Mouse (Mus musculus): ENCODE measurements around the gene Cnnm1. TPM values are rescaled to one million over a fixed set of nuclear protein-coding genes. Genes with fewer than 3 reads are reported as not detected.

The Cnnm1 gene
- total RNA-seq (2015) (0.02 and 0.12 TPM in 2 replicates), total RNA-seq (2017) (0.14 and 0.17 TPM in 2 replicates)

DNA sequence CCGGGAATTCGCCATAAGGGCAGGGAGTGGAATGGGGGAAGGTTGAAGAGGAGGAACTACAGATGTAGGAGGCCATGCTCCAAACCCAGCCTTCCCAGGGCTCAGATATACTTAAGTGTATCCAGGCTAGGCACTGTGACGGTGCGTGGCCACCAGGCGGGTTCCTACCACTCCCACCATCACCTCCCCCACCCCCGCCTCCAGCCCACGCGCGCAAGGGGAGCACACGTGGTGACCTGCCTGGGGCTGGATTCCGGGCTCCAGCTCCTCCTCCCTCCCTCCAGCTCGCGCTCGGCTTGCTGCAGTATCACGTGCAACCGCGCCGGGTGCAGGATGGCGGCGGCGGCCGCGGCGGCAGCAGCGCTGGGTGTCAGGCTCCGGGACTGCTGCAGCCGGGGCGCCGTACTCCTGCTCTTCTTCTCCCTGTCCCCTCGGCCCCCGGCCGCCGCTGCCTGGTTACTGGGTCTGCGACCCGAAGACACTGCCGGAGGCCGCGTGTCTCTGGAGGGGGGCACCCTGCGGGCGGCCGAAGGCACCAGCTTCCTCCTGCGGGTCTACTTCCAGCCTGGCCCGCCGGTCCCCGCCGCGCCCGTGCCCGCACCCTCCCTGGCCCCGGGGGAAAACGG, at the start of gene Cnnm1:
Cnnm1 (plus strand) TSS at position 325 of the 626 bp plus-strand sequence.
- ATAC-seq (replicated peaks; ENCODE audit: poor library complexity) = peak; percentile 79

- peak; percentile 69; the same call in 1 of the 2 replicates for ATAC-seq (replicated peaks; ENCODE audit: poor library complexity)
Observed at GRCm38 (mm10) chr19:43396327-43396726, 43.9 kb upstream of the Cnnm1 start.

- ATAC-seq (replicated peaks; ENCODE audit: poor library complexity) = no peak
Observed at GRCm38 (mm10) chr19:43407181-43407580, 33.1 kb upstream of the Cnnm1 start.

DNA sequence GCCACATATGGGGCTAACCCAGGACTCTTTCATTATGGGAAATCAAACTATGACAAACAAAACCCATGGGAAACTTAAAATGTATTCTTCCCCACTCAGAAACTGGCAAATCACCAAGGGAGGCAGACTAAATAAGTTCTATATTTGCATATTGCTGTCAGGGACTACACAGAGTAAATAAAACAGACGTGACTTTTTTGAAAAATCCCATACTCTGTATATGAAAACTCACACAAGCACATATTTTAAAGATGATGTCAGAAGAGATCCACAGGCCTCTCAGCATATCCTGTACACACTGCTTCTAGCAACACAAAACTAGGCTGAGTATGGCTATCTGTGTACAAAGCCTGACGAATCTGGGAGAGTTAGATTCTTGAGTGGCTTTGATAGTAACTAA, 24.7 kb upstream of the Cnnm1 start:
- no peak for ATAC-seq (replicated peaks; ENCODE audit: poor library complexity)

DNA sequence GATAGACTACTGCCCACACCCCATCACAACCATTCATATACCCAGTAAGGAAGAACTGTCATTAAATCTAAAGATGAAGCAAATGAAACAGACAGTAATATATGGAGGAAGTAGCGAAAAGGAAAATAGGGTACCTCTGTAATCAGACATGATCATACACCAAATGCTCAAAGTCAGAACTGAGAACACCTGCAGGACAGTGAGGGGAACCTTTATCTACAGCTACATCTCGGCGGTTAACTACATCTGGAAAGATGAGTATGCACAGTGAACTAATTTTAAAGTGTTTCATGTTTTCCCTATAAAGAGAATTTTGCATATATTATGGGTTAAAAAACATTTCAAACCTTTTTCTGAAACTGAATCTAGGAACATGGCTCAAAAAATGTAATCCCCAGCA, 19.7 kb upstream of the Cnnm1 start:
- no peak for ATAC-seq (replicated peaks; ENCODE audit: poor library complexity)

- no peak for ATAC-seq (replicated peaks; ENCODE audit: poor library complexity)
Observed at GRCm38 (mm10) chr19:43424082-43424481, 16.2 kb upstream of the Cnnm1 start.

GRCm38 (mm10) chr19:43427446-43428224, 12.6 kb upstream of the Cnnm1 start:
- ATAC-seq (replicated peaks; ENCODE audit: poor library complexity) = no peak

- no peak for ATAC-seq (replicated peaks; ENCODE audit: poor library complexity)
Observed at GRCm38 (mm10) chr19:43439246-43439645, 990 bp upstream of the Cnnm1 start.

GRCm38 (mm10) chr19:43440768-43441660, 778 bp downstream of the Cnnm1 start:
- peak; percentile 17; the same call in 1 of the 2 replicates for ATAC-seq (replicated peaks; ENCODE audit: poor library complexity)

GRCm38 (mm10) chr19:43441661-43441990, 1.4 kb downstream of the Cnnm1 start:
- no peak for ATAC-seq (replicated peaks; ENCODE audit: poor library complexity)

DNA sequence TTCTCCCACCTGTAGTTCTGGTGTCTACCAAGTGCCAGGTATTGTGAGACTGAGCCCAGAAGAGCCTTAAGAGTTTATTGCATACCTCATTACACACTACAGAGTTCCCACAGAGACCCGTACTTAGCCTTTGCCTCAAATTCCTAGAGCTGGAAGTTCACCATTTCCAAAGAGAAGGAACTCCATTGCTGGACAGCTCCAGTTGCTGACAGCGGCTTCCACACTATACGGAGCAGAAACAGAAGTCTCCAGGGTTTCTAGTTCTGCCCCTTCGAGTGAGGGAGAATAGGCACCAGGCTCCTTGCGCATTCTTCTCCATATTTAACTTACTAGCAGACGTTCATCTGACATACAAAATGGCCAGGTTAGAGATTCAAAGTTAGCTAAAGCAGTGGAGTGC, 2.0 kb downstream of the Cnnm1 start:
- ATAC-seq (replicated peaks; ENCODE audit: poor library complexity) = no peak

DNA sequence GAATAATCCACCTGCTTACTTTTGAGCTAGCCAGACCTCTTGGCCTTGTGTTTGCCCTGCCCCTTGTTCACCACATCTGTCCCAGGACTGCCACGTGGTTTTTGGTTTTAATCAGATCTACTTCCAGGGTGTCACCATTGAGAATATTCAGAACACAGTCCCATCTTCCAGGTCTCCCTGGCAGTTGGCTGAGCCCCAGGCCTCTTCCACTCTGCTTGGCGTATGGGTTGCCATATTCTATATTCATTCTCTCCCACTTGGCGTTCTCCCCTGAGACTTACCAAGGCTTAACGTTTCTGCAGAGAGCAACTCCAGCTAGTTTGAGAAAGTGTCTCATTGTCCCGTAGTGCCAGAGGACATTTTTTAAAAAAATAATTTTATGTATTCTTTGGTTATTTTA, 2.7 kb downstream of the Cnnm1 start:
- ATAC-seq (replicated peaks; ENCODE audit: poor library complexity) = no peak

GRCm38 (mm10) chr19:43444636-43445205, 4.5 kb downstream of the Cnnm1 start:
- no peak for ATAC-seq (replicated peaks; ENCODE audit: poor library complexity)

- no peak for ATAC-seq (replicated peaks; ENCODE audit: poor library complexity)
Observed at GRCm38 (mm10) chr19:43451563-43451962, 11.3 kb downstream of the Cnnm1 start.

DNA sequence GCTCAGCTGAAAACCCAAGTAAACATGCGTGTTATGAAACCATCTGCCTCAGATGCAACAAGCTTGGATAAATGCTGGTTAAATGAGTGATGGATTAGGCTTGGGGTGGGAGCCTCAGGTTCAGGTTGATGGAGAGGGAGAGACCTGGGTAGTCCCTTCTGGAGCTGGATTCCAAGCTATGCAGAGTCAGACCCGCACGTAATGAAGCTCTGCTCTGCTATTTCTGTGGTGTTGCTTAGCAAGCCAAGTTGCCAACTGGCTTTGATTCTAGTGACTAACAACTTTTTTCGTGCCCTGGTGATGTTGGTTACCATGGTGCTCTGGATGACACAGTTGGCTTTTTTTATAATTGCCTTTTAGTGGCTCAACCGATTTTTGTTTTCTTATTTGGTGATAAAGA, 11.9 kb downstream of the Cnnm1 start:
- ATAC-seq (replicated peaks; ENCODE audit: poor library complexity) = no peak

- peak; percentile 95 for ATAC-seq (replicated peaks; ENCODE audit: poor library complexity)
Observed at GRCm38 (mm10) chr19:43453025-43453424, 12.8 kb downstream of the Cnnm1 start.

DNA sequence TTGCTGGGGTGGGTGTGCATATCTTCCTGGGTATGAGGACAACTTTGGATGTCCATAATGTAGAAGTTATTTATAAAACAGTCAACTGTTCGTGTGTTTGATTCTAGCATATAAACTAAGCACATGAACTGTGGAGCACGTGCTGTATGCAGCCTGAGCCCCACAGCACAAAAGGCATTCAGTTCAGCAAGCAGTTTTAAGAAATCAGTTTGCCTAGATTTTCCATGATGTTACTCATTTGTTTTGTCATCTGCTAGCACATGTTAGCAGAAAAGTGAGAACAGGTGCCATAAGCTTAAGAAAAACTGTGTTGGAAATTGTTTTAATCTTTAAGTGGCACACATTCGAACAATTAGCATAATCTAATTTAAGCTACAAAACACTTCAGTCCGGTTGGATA, 19.7 kb downstream of the Cnnm1 start:
- ATAC-seq (replicated peaks; ENCODE audit: poor library complexity) = no peak

GRCm38 (mm10) chr19:43460481-43460880, 20.2 kb downstream of the Cnnm1 start:
- no peak for ATAC-seq (replicated peaks; ENCODE audit: poor library complexity)

DNA sequence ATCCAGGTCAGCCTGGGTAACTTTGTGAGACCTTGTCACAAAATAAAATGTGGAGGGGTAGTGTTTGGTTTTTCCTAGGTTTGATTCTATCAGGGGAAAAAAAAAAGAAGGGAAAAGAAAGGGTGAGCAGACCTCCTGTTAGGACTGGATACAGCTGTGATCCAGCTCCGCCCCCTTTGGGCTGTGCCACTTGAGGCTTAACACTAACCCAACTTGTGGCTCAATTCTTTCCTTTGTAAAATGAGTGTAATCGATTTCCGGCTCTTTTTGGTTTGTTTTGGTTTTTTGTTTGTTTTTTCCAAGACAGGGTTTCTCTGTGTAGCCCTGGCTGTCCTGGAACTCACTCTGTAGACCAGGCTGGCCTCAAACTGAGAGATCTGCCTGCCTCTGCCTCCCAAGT, 21.9 kb downstream of the Cnnm1 start:
- ATAC-seq (replicated peaks; ENCODE audit: poor library complexity) = no peak

DNA sequence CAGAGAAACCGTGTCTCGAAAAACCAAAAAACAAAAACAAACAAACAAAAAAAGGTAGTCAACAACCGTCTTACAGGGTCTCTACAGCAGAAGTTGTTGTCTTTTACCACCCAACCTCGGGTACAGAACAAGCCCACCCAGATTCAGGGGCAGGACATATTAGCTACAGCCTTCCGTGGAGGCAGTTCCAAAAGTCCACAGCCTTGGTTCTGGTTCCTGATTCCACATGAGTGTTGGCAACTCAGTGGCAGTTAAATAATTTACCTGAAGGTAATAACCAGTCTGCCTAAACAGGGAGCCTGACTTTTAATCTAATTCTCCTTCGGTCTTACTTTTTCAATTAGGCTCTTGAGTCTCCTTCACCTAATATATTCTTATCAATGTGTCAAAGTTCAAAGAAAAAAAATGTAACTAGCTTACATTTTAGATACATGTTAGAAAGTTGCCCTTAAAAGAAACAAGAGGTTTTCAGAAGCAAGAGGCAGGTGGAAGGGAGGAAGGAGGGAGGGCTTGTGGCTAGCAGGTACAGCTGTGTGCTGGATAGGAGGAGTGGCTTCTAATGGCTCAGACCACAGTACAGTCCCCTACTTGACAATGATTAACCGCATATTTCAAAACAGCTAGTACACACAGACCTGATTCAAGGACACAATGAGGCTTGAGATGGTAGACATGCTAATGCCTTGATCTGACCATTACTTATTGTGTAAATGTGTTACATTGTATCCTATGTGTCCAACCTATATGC, 23.5 kb downstream of the Cnnm1 start:
- no peak for ATAC-seq (replicated peaks; ENCODE audit: poor library complexity)

GRCm38 (mm10) chr19:43464294-43464687, 24.1 kb downstream of the Cnnm1 start:
- ATAC-seq (replicated peaks; ENCODE audit: poor library complexity) = no peak
